Mouse (Mus musculus): ENCODE results near the gene Sik3.

- no peak for TF ChIP-seq POLR2A (IDR thresholded peaks at IDR 0.05; ENCODE audit: borderline replicate concordance, extremely low read depth, low read depth, low read length)
- TF ChIP-seq CTCF (IDR thresholded peaks at IDR 0.05; ENCODE audit: insufficient read depth, low read length) = no peak
Observed at GRCm38 (mm10) chr9:46192642-46193041, 180.0 kb downstream of the Sik3 start.

Data from lung, adult 2 months (tissue).